Mouse (Mus musculus) stomach, postnatal 0 days (tissue): Measurements from ENCODE around the gene Gatm. TPM values are rescaled to one million over a fixed set of nuclear protein-coding genes. Genes with fewer than 3 reads are reported as not detected.

Source experiments
- ATAC-seq: fragments of 200-750 bp; cut with Nextera tagmentation; 2 replicates; pipeline ENCODE4 v1.8.0; 2017; ENCODE audit not compliant: low FRiP score, low TSS enrichment
- DNase-seq: peaks from one replicate; pipeline ENCODE4 v3.0.0-alpha.2; 2016; ENCODE audit warnings: low spot score
- H3K27ac ChIP-seq: fragments of 300-500 bp; sonication (generic); replicated peaks from 2 replicates; pipeline ENCODE4 v1.5.1; 2014; ENCODE audit warnings: mild to moderate bottlenecking, control low read depth
- H3K27me3 ChIP-seq: fragments of 300-500 bp; sonication (generic); 2 replicates; pipeline ENCODE4 v1.6.1; 2014; ENCODE audit warnings: low read length; ENCODE audit not compliant: control insufficient read depth, insufficient read depth
- H3K36me3 ChIP-seq: fragments of 300-500 bp; sonication (generic); 2 replicates; pipeline ENCODE4 v1.6.1; 2014; ENCODE audit warnings: low read length, mixed read lengths; ENCODE audit not compliant: control insufficient read depth, insufficient read depth
- H3K4me1 ChIP-seq: fragments of 300-500 bp; sonication (generic); replicated peaks from 2 replicates; pipeline ENCODE4 v1.6.1; 2014; ENCODE audit warnings: antibody characterized with exemption; ENCODE audit not compliant: control insufficient read depth, insufficient read depth
- H3K4me2 ChIP-seq: fragments of 300-500 bp; sonication (generic); replicated peaks from 2 replicates; pipeline ENCODE4 v1.6.1; 2014; ENCODE audit warnings: low read depth, mild to moderate bottlenecking, control low read depth, moderate library complexity
- H3K4me3 ChIP-seq: fragments of 300-500 bp; sonication (generic); 2 replicates; pipeline ENCODE4 v1.5.1; 2014; ENCODE audit warnings: low read depth, low read length, control low read depth
- H3K9ac ChIP-seq: fragments of 300-500 bp; sonication (generic); 2 replicates; pipeline ENCODE4 v1.6.1; 2014; ENCODE audit warnings: mild to moderate bottlenecking, low read length, control low read depth, mixed read lengths
- H3K9me3 ChIP-seq: fragments of 300-500 bp; sonication (generic); 2 replicates; pipeline ENCODE4 v1.6.1; 2016; ENCODE audit warnings: low read length; ENCODE audit not compliant: control insufficient read depth
- CTCF ChIP-seq: IDR thresholded peaks from 2 replicates; pipeline ENCODE4 v1.5.1; 2016; ENCODE audit warnings: antibody characterized with exemption, low read depth, mild to moderate bottlenecking, moderate library complexity
- EP300 ChIP-seq: optimal IDR thresholded peaks from 2 replicates; pipeline ENCODE3; 2016; ENCODE audit warnings: antibody characterized with exemption
- WGBS: fragments of 180-500 bp; shearing (Covaris S2); extraction: QIAGEN DNeasy Blood & Tissue Kit; methylation state at CpG from one replicate; pipeline ENCODE4 v1.1.7; 2014; 5-methylcytosine and 5-hydroxymethylcytosine counted together
- polyA plus RNA-seq: library from polyadenylated mRNA; unstranded; fragments of >200 nt; fragmentation: Nextera tagmentation; extraction: Ambion mirVana; gene quantifications from 2 replicates; pipeline ENCODE4 v1.2.1, GENCODE M21; 2015

Gatm gene
- polyA plus RNA-seq, 1 experiment from 2014 or later = 8.5 TPM

GRCm38 (mm10) chr2:122652096-122653084 is 41.3 kb upstream of the Gatm start:
- H3K36me3 ChIP-seq = no peaks in the 10 kb centered on the region
- no peak overlapping the region for H3K4me2 ChIP-seq
- no peak for TF ChIP-seq EP300
- no peak for TF ChIP-seq CTCF
- DNase-seq = peak; percentile 34
- no peaks in the 10 kb centered on the region for H3K4me1 ChIP-seq
- WGBS = 45% methylated on average over 17 of the region's 17 CpGs
- no peak overlapping the region for H3K9ac ChIP-seq
- no peaks in the 10 kb centered on the region for H3K9me3 ChIP-seq
- no peak overlapping the region for H3K4me3 ChIP-seq
- peak overlapping the region; percentile 53 for H3K27ac ChIP-seq
- peak; percentile 82 for ATAC-seq
- no peaks in the 10 kb centered on the region for H3K27me3 ChIP-seq

- Histone ChIP-seq H3K27me3 (no peaks in the 10 kb centered on the region), H3K4me3 (no peak overlapping the region), H3K4me2 (peak overlapping the region; percentile 18; the same call in 1 of the 2 replicates), H3K36me3 (0 out of 2 replicates have a peak, but pooled peaks cover 4% of the 10 kb centered on the region), H3K9me3 (no peaks in the 10 kb centered on the region), H3K9ac (no peak overlapping the region), H3K27ac (no peak overlapping the region), H3K4me1 (peaks cover 4% of the 10 kb centered on the region; the same call in 1 of the 2 replicates)
- WGBS = 31% methylated on average over 5 of the region's 5 CpGs
- ATAC-seq (no peak), DNase-seq (no peak)
- TF ChIP-seq EP300 = no peak
- TF ChIP-seq CTCF = no peak
Observed at GRCm38 (mm10) chr2:122638673-122639072, 27.6 kb upstream of the Gatm start.

- no peak overlapping the region for H3K27ac ChIP-seq
- DNase-seq (no peak), ATAC-seq (no peak)
- H3K4me2 ChIP-seq = peak overlapping the region; percentile 58
- H3K4me1 ChIP-seq = peaks cover 4% of the 10 kb centered on the region; the same call in 1 of the 2 replicates
- TF ChIP-seq CTCF = no peak
- TF ChIP-seq EP300 = no peak
- H3K27me3 ChIP-seq = no peaks in the 10 kb centered on the region
- peak overlapping the region; percentile 41; the same call in 1 of the 2 replicates for H3K9ac ChIP-seq
- peak overlapping the region; percentile 40 for H3K4me3 ChIP-seq
- 38% methylated on average over 12 of the region's 12 CpGs for WGBS
- no peaks in the 10 kb centered on the region for H3K9me3 ChIP-seq
- peaks cover 6% of the 10 kb centered on the region; the same call in 1 of the 2 replicates for H3K36me3 ChIP-seq
Observed at GRCm38 (mm10) chr2:122638029-122638428, 26.9 kb upstream of the Gatm start.

GRCm38 (mm10) chr2:122637526-122637997 is 26.5 kb upstream of the Gatm start:
- peaks cover 6% of the 10 kb centered on the region; the same call in 1 of the 2 replicates for H3K36me3 ChIP-seq
- peak; percentile 96 for TF ChIP-seq CTCF
- TF ChIP-seq EP300 = no peak
- H3K27ac ChIP-seq = no peak overlapping the region
- DNase-seq = peak; percentile 90
- H3K27me3 ChIP-seq = no peaks in the 10 kb centered on the region
- H3K4me2 ChIP-seq = peak overlapping the region; percentile 58
- peaks cover 4% of the 10 kb centered on the region; the same call in 1 of the 2 replicates for H3K4me1 ChIP-seq
- 2% methylated on average over 36 of the region's 36 CpGs for WGBS
- peak; percentile 94 for ATAC-seq
- H3K9me3 ChIP-seq = no peaks in the 10 kb centered on the region
- H3K9ac ChIP-seq = peak overlapping the region; percentile 28; the same call in 1 of the 2 replicates
- peak overlapping the region; percentile 40 for H3K4me3 ChIP-seq

- Histone ChIP-seq H3K36me3 (peaks cover 6% of the 10 kb centered on the region; the same call in 1 of the 2 replicates), H3K9me3 (no peaks in the 10 kb centered on the region), H3K9ac (peak within 1 kb of the TSS; percentile 28; the same call in 1 of the 2 replicates)
Observed at GRCm38 (mm10) chr2:122636686-122637085, 25.6 kb upstream of the Gatm start, which contains the start of gene AA467197. TSS of gene AA467197 (plus strand) at chr2:122636986.

More at GRCm38 (mm10) chr2:122636686-122637085, 25.6 kb upstream of the Gatm start, which contains the start of gene AA467197:
- DNase-seq (no peak), ATAC-seq (no peak)
- H3K27me3 ChIP-seq = no peaks in the 10 kb centered on the region
- TF ChIP-seq CTCF (no peak), EP300 (no peak)
- H3K4me3 ChIP-seq = peak within 1 kb of the TSS; percentile 40
- WGBS = 43% methylated on average over 3 of the region's 3 CpGs
- peaks cover 4% of the 10 kb centered on the region; the same call in 1 of the 2 replicates for H3K4me1 ChIP-seq
- H3K27ac ChIP-seq = no peak within 1 kb of the TSS
- H3K4me2 ChIP-seq = peak within 1 kb of the TSS; percentile 58
